Mouse (Mus musculus) left cerebral cortex, adult 2 months (tissue): ENCODE results near the gene Bloc1s4. TPM values are rescaled to one million over a fixed set of nuclear protein-coding genes. Genes with fewer than 3 reads are reported as not detected.

Source experiments
- DNase-seq, 2 experiments: peaks; one replicate each; pipeline ENCODE4 v3.0.0; 2021 to 2022; ENCODE audit warnings: low spot score in 2 of 2, mixed read lengths in 1 of 2; ENCODE audit errors: extremely low spot score in 1 of 2
- H3K27ac ChIP-seq: fragments of 200-600 bp; 2 replicates; pipeline ENCODE4 v1.8.1; 2022
- H3K4me3 ChIP-seq: fragments of 200-600 bp; 2 replicates; pipeline ENCODE4 v1.8.1; 2022
- CTCF ChIP-seq: fragments of 200-600 bp; IDR thresholded peaks from 2 replicates; pipeline ENCODE4 v1.8.1; 2022; ENCODE audit warnings: antibody characterized with exemption, mild to moderate bottlenecking, moderate library complexity
- intact Hi-C: fragments of 180-260 bp; cut with DNase I; formaldehyde crosslinking; loops from one replicate; pipeline ENCODE4 v1.15.1; 2025
- total RNA-seq, 2 experiments: library from RNA; stranded (reverse); gene quantifications; 2 replicates each; pipeline ENCODE4 v1.2.3; 2021

The Bloc1s4 gene
- total RNA-seq, 2 experiments from 2014 or later, result 19.3 to 19.7 TPM

GRCm38 (mm10) chr5:36769603-36770002 lies 21.2 kb upstream of the Bloc1s4 start:
- intact Hi-C loops, result no loop called here
- TF ChIP-seq CTCF, result no peak
- H3K4me3 ChIP-seq, result no peak overlapping the region
- DNase-seq, result no peak
- H3K27ac ChIP-seq, result no peak overlapping the region

- DNase-seq, result no peak
- Histone ChIP-seq H3K27ac (no peak overlapping the region), H3K4me3 (no peak overlapping the region)
- intact Hi-C loops, result no loop called here
- no peak for TF ChIP-seq CTCF
These were observed 18.7 kb upstream of the Bloc1s4 start for GRCm38 (mm10) chr5:36766958-36767703.

- TF ChIP-seq CTCF, result no peak
These were observed 11.4 kb upstream of the Bloc1s4 start for GRCm38 (mm10) chr5:36759848-36760247.

GRCm38 (mm10) chr5:36757033-36757432 lies 8.6 kb upstream of the Bloc1s4 start:
- Histone ChIP-seq H3K4me3 (no peak overlapping the region), H3K27ac (no peak overlapping the region)
- intact Hi-C loops, result no loop called here
- no peak for DNase-seq
- TF ChIP-seq CTCF, result peak; percentile 60

More at GRCm38 (mm10) chr5:36759848-36760247, 11.4 kb upstream of the Bloc1s4 start:
- DNase-seq, result no peak
- intact Hi-C loops, result no loop called here
- H3K4me3 ChIP-seq, result no peak overlapping the region
- H3K27ac ChIP-seq, result no peak overlapping the region

- DNase-seq, result no peak
- Histone ChIP-seq H3K27ac (no peak overlapping the region), H3K4me3 (no peak overlapping the region)
- intact Hi-C loops, result no loop called here
- TF ChIP-seq CTCF, result peak; percentile 59
These were observed 1.9 kb upstream of the Bloc1s4 start for GRCm38 (mm10) chr5:36750119-36751078.

- DNase-seq, result no peak
- H3K4me3 ChIP-seq, result peak overlapping the region; percentile 80
- intact Hi-C loops, result loop anchor here (2.0 to 5.0 kb wide), 2 partner anchors 166 to 219 kb away; no protein-coding TSS in a partner anchor
- no peak for TF ChIP-seq CTCF
- peak overlapping the region; percentile 71 for H3K27ac ChIP-seq
These were observed 485 bp downstream of the Bloc1s4 start for GRCm38 (mm10) chr5:36747794-36748535.

GRCm38 (mm10) chr5:36747071-36747470 lies 1.4 kb downstream of the Bloc1s4 start:
- Histone ChIP-seq H3K27ac (no peak overlapping the region), H3K4me3 (peak overlapping the region; percentile 80)
- no peak for DNase-seq
- intact Hi-C loops, result loop anchor here (5.0 kb wide), 1 partner anchor 165 kb away; no protein-coding TSS in a partner anchor
- no peak for TF ChIP-seq CTCF

- intact Hi-C loops, result loop anchor here (1.0 to 5.0 kb wide), 5 partner anchors 49 to 760 kb away; partner anchors contain the start of genes Ccdc96 and Tada2b
- no peak overlapping the region for H3K4me3 ChIP-seq
- TF ChIP-seq CTCF, result peak; percentile 94
- peak; percentile 76 to 87 for DNase-seq
- H3K27ac ChIP-seq, result no peak overlapping the region
These were observed 6.2 kb downstream of the Bloc1s4 start for GRCm38 (mm10) chr5:36742126-36742848.

- Histone ChIP-seq H3K27ac (no peak overlapping the region; the same call in 1 of the 2 replicates), H3K4me3 (no peak overlapping the region)
- peak; percentile 59 for TF ChIP-seq CTCF
- no peak for DNase-seq
- intact Hi-C loops, result loop anchor here (5.0 kb wide), 2 partner anchors 258 to 758 kb away; partner anchors contain the start of genes Ccdc96 and Tada2b
These were observed 8.6 kb downstream of the Bloc1s4 start for GRCm38 (mm10) chr5:36739829-36740228.

- no peak for TF ChIP-seq CTCF
- H3K4me3 ChIP-seq, result no peak overlapping the region
- intact Hi-C loops, result no loop called here
- DNase-seq, result peak; percentile 27 to 48
- H3K27ac ChIP-seq, result peak overlapping the region; percentile 56; the same call in 1 of the 2 replicates
These were observed 9.4 kb downstream of the Bloc1s4 start for GRCm38 (mm10) chr5:36738799-36739615.
